Mouse (Mus musculus) thymus, adult 2 months (tissue): ENCODE data around the gene Slk.

Experiments
- CTCF ChIP-seq: fragments of 200-500 bp; IDR thresholded peaks from 2 replicates; pipeline ENCODE4 v1.5.1; 2012; ENCODE audit warnings: mild to moderate bottlenecking, control low read depth, low read length, moderate library complexity, borderline replicate concordance; ENCODE audit not compliant: control insufficient read depth, poor library complexity, insufficient read depth; ENCODE audit errors: extremely low read depth
- POLR2A ChIP-seq: fragments of 200-500 bp; IDR thresholded peaks from 2 replicates; pipeline ENCODE4 v1.6.1; 2012; ENCODE audit warnings: mild to moderate bottlenecking, low read length, control low read depth, moderate library complexity; ENCODE audit not compliant: control insufficient read depth, poor library complexity, insufficient read depth; ENCODE audit errors: extremely low read depth

DNA sequence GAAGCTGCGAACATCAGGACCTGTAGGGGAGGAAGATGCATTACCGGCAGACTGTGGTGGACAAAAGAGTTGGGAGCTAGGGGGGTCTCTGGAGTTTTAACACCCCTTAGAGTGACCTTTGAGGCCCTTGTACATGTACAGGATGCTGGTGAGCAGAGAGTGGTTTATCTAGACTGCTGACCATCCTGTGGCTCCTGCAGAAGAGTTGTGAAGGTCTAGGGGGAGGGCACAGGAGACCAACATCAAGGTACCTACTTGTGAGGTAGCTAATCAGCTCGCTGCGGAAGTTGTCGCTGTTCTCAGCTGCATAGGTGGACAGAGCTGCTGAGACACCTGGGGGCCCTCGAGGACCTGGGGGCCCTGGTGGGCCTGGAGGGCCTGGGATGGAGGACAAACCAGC is 69.6 kb downstream of the Slk start:
- no peak for TF ChIP-seq CTCF
- no peak for TF ChIP-seq POLR2A
